ENCODE assay signal across 11 mouse cellular contexts in genomic region chr15:74004008-74004680, GRCm38 (mm10).
DNase-seq lines count a peak whose midpoint lies in the region; ATAC-seq and TF ChIP-seq lines count a peak whose summit lies in the region.
"Had no signal": no experiment of that assay in that cellular context is flagged by ENCODE, and none has a peak within 500 bp of the region (broad histone marks: within the 10 kb centered on the region; RNA-seq: fewer than 3 reads in every experiment).

No protein-coding gene starts in this region.

- no peaks in the 10 kb centered on the region for H3K27me3 ChIP-seq in kidney, postnatal 0 days (ENCODE audit: insufficient read depth, low read length)
- peaks cover 4% of the 10 kb centered on the region; the same call in 1 of the 2 replicates for H3K27me3 ChIP-seq in kidney, embryonic 14.5 days (ENCODE audit: control insufficient read depth, insufficient read depth, low read length)
- no peaks in the 10 kb centered on the region for H3K27me3 ChIP-seq in thymus, adult 2 months (ENCODE audit: control insufficient read depth, insufficient read depth, low read length)
- H3K27me3 ChIP-seq: embryonic facial prominence, embryonic 13.5 days had no signal

- no peak overlapping the region for H3K9ac ChIP-seq in kidney, postnatal 0 days (ENCODE audit: low read depth, low read length)
- no peak overlapping the region for H3K9ac ChIP-seq in kidney, embryonic 14.5 days (ENCODE audit: low read depth, low read length)
- H3K9ac ChIP-seq: embryonic facial prominence, embryonic 13.5 days; neural tube, embryonic 13.5 days had no signal

- no peaks in the 10 kb centered on the region for H3K9me3 ChIP-seq in kidney, postnatal 0 days (replicated peaks; ENCODE audit: low read length)
- H3K9me3 ChIP-seq in kidney, embryonic 14.5 days (ENCODE audit: control insufficient read depth, low read length): no peaks in the 10 kb centered on the region
- H3K9me3 ChIP-seq: embryonic facial prominence, embryonic 13.5 days; neural tube, embryonic 13.5 days had no signal

- no peak overlapping the region for H3K4me2 ChIP-seq in kidney, postnatal 0 days (ENCODE audit: low read length)
- no peak overlapping the region for H3K4me2 ChIP-seq in kidney, embryonic 14.5 days (replicated peaks; ENCODE audit: low read depth, low read length)
- H3K4me2 ChIP-seq: embryonic facial prominence, embryonic 13.5 days; neural tube, embryonic 13.5 days had no signal

- H3K4me3 ChIP-seq in kidney, postnatal 0 days (replicated peaks; ENCODE audit: low read depth, low read length): no peak overlapping the region
- H3K4me3 ChIP-seq in kidney, embryonic 14.5 days (ENCODE audit: low read length): no peak overlapping the region
- no peak overlapping the region for H3K4me3 ChIP-seq in thymus, adult 2 months (ENCODE audit: control insufficient read depth, insufficient read depth, low read length)
- H3K4me3 ChIP-seq: embryonic facial prominence, embryonic 13.5 days; neural tube, embryonic 13.5 days had no signal

- 62% methylated on average over 7 of the region's 7 CpGs for WGBS in kidney, postnatal 0 days
- 67% methylated on average over 7 of the region's 7 CpGs for WGBS in kidney, embryonic 14.5 days
- WGBS in thymus, adult 2 months: 74% methylated on average over 7 of the region's 7 CpGs

- no peak overlapping the region for H3K27ac ChIP-seq in kidney, postnatal 0 days
- no peak overlapping the region for H3K27ac ChIP-seq in kidney, embryonic 14.5 days (ENCODE audit: low read depth, low read length)
- no peak overlapping the region for H3K27ac ChIP-seq in thymus, adult 2 months (ENCODE audit: control insufficient read depth, insufficient read depth, low read length)
- H3K27ac ChIP-seq: embryonic facial prominence, embryonic 13.5 days; neural tube, embryonic 13.5 days had no signal

- TF ChIP-seq POLR2A in thymus, adult 2 months (IDR thresholded peaks at IDR 0.05; ENCODE audit: control insufficient read depth, extremely low read depth, insufficient read depth, low read length, poor library complexity): no peak

- ATAC-seq in kidney, postnatal 0 days (replicated peaks; ENCODE audit: low FRiP score, low read depth): no peak
- no peak for ATAC-seq in kidney, embryonic 14.5 days (ENCODE audit: low FRiP score, low TSS enrichment)

- H3K4me1 ChIP-seq in kidney, postnatal 0 days (replicated peaks; ENCODE audit: insufficient read depth, low read length): no peaks in the 10 kb centered on the region
- no peaks in the 10 kb centered on the region for H3K4me1 ChIP-seq in kidney, embryonic 14.5 days (ENCODE audit: control insufficient read depth, insufficient read depth, low read length)
- H3K4me1 ChIP-seq in thymus, adult 2 months (replicated peaks; ENCODE audit: control insufficient read depth, insufficient read depth, low read length): no peaks in the 10 kb centered on the region
- H3K4me1 ChIP-seq: embryonic facial prominence, embryonic 13.5 days had no signal

- H3K36me3 ChIP-seq in kidney, postnatal 0 days (ENCODE audit: insufficient read depth, low read length): no peaks in the 10 kb centered on the region
- no peaks in the 10 kb centered on the region for H3K36me3 ChIP-seq in kidney, embryonic 14.5 days (ENCODE audit: control insufficient read depth, insufficient read depth, low read length)
- H3K36me3 ChIP-seq in thymus, adult 2 months (ENCODE audit: control insufficient read depth, insufficient read depth, low read length): no peaks in the 10 kb centered on the region
- H3K36me3 ChIP-seq: embryonic facial prominence, embryonic 13.5 days; neural tube, embryonic 13.5 days had no signal

- DNase-seq in kidney, postnatal 0 days (ENCODE audit: low spot score): peak; percentile 58
- DNase-seq in ES-CJ7 (ENCODE audit: low read depth, low spot score): peak; percentile 26
- peak; percentile 60 to 62 for DNase-seq in adrenal gland, postnatal 36 days
- peak; percentile 57 for DNase-seq in embryo, embryonic 9.5 days (ENCODE audit: extremely low spot score)
- DNase-seq in frontal cortex, adult 2 months (ENCODE audit: extremely low spot score in 1 of 2, low spot score in 1 of 2): no peak
- no peak for DNase-seq in layer of hippocampus, adult 9-11 months
- no peak for DNase-seq in thymus, adult 2 months
- DNase-seq: lung, adult 2 months had no signal

- TF ChIP-seq CTCF in kidney, postnatal 0 days (IDR thresholded peaks at IDR 0.05; ENCODE audit: low read depth): no peak
- no peak for TF ChIP-seq CTCF in thymus, adult 2 months (IDR thresholded peaks at IDR 0.05; ENCODE audit: borderline replicate concordance, control insufficient read depth, extremely low read depth, insufficient read depth, low read length, poor library complexity)

Comparison
In these comparisons a context has a peak if more than half of its experiments do, and no peak if none do; other contexts are left out.
1. DNase-seq: peak in kidney, postnatal 0 days (single experiment), ES-CJ7 (single experiment), adrenal gland, postnatal 36 days (2 of 2) and embryo, embryonic 9.5 days (single experiment); none in frontal cortex, adult 2 months (0 of 2), layer of hippocampus, adult 9-11 months (single experiment) and thymus, adult 2 months (single experiment).